Mouse (Mus musculus) olfactory bulb, adult 2 months (tissue): ENCODE results near the gene Nectin4.

Source experiments
- CTCF ChIP-seq: fragments of 200-500 bp; IDR thresholded peaks from 2 replicates; pipeline ENCODE4 v1.5.1; 2012; ENCODE audit warnings: low read depth, mild to moderate bottlenecking, low read length, moderate library complexity; ENCODE audit not compliant: insufficient read depth
- POLR2A ChIP-seq: fragments of 200-500 bp; IDR thresholded peaks from 2 replicates; pipeline ENCODE4 v1.6.1; 2012; ENCODE audit warnings: mild to moderate bottlenecking, low read depth, low read length, moderate library complexity; ENCODE audit not compliant: insufficient read depth

DNA sequence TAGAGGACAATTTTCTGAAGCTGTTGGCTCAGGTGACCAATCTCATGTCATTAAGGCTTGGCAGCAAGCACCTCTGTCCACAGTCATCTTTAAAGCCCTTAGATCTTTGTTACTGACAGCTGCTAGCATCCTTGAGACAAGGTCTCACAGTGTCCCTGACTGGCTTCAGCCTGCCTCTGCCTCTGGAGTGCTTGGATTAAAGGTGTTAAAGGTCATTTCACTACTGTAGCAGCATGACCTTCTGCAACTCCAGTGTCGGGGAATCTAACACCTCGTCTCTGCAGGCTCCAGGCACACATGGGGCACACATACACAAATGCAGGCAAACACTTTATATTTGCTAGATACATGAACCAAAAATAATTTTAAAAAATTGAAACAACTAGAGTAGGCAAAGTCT is 44.3 kb upstream of the Nectin4 start:
- no peak for TF ChIP-seq POLR2A
- TF ChIP-seq CTCF = no peak
